Mouse (Mus musculus) forebrain, embryonic 14.5 days (tissue): ENCODE results near the gene Pygo1. TPM values are rescaled to one million over a fixed set of nuclear protein-coding genes. Genes with fewer than 3 reads are reported as not detected.

Experiments used
- ATAC-seq: fragments of 200-750 bp; cut with Nextera tagmentation; 2 replicates; pipeline ENCODE4 v1.8.0; 2017; ENCODE audit warnings: mild to moderate bottlenecking, moderate library complexity
- DNase-seq: peaks from one replicate; pipeline ENCODE4 v3.0.0-alpha.2; 2015; ENCODE audit warnings: low spot score
- H3K27ac ChIP-seq: fragments of 300-500 bp; sonication (generic); 2 replicates; pipeline ENCODE4 v1.5.1; 2014; ENCODE audit warnings: low read depth, mild to moderate bottlenecking, control low read depth, low read length, moderate library complexity
- H3K27me3 ChIP-seq: fragments of 300-500 bp; sonication (generic); replicated peaks from 2 replicates; pipeline ENCODE4 v1.6.1; 2014; ENCODE audit warnings: low read length, control low read depth, mixed read lengths; ENCODE audit not compliant: control insufficient read depth, insufficient read depth
- H3K36me3 ChIP-seq: fragments of 300-500 bp; sonication (generic); 2 replicates; pipeline ENCODE4 v1.6.1; 2014; ENCODE audit warnings: low read length, control low read depth; ENCODE audit not compliant: control insufficient read depth, insufficient read depth
- H3K4me1 ChIP-seq: fragments of 300-500 bp; sonication (generic); 2 replicates; pipeline ENCODE4 v1.6.1; 2014; ENCODE audit warnings: antibody characterized with exemption, low read length, control low read depth; ENCODE audit not compliant: control insufficient read depth, insufficient read depth
- H3K4me2 ChIP-seq: fragments of 300-500 bp; sonication (generic); 2 replicates; pipeline ENCODE4 v1.6.1; 2014; ENCODE audit warnings: mild to moderate bottlenecking, control low read depth, low read length
- H3K4me3 ChIP-seq: fragments of 300-500 bp; sonication (generic); 2 replicates; pipeline ENCODE4 v1.5.1; 2014; ENCODE audit warnings: low read depth, low read length, control low read depth
- H3K9ac ChIP-seq: fragments of 300-500 bp; sonication (generic); 2 replicates; pipeline ENCODE4 v1.6.1; 2014; ENCODE audit warnings: mild to moderate bottlenecking, low read length, control low read depth, moderate library complexity
- H3K9me3 ChIP-seq: fragments of 300-500 bp; sonication (generic); replicated peaks from 2 replicates; pipeline ENCODE4 v1.6.1; 2016; ENCODE audit warnings: low read length, control low read depth, mixed read lengths; ENCODE audit not compliant: control insufficient read depth
- WGBS: fragments of 180-500 bp; shearing (Covaris S2); extraction: QIAGEN DNeasy Blood & Tissue Kit; methylation state at CpG from one replicate; pipeline ENCODE4 v1.1.7; 2014; 5-methylcytosine and 5-hydroxymethylcytosine counted together
- polyA plus RNA-seq: library from polyadenylated mRNA; unstranded; fragments of >200 nt; fragmentation: Nextera tagmentation; extraction: Ambion mirVana; gene quantifications from 2 replicates; pipeline ENCODE4 v1.2.1, GENCODE M21; 2014

Gene Pygo1
- polyA plus RNA-seq, 1 experiment from 2014 or later = 10.8 TPM

- no peak overlapping the region for H3K4me3 ChIP-seq
- H3K9me3 ChIP-seq = no peaks in the 10 kb centered on the region
- no peaks in the 10 kb centered on the region for H3K4me1 ChIP-seq
- no peak for ATAC-seq
- no peak overlapping the region for H3K4me2 ChIP-seq
- WGBS = 77% methylated on average over 7 of the region's 7 CpGs
- H3K36me3 ChIP-seq = no peaks in the 10 kb centered on the region
- no peak overlapping the region for H3K9ac ChIP-seq
- no peak for DNase-seq
- no peak overlapping the region for H3K27ac ChIP-seq
- H3K27me3 ChIP-seq = no peaks in the 10 kb centered on the region
Observed at GRCm38 (mm10) chr9:72915728-72916127, 9.7 kb upstream of the Pygo1 start.

DNA sequence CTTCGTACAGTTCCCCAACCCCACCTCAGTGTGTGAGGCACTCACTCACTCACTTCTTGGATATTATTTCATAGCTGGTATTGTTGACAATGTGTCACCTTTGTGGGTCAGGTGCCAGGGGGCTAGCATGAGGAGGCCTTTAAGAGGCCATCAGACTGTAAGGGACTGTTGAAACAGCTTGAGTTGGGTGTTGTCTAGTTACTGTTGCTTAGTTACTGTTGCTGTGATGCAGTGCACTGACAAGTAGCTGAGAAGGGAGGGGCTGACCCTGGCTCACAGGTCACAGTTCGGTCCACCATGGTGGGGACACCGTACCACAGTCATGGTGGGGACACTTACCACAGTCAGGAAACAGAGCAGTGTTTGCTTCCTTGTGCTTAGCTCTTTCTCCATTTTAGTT lies 2.4 kb upstream of the Pygo1 start:
- Histone ChIP-seq H3K9ac (no peak overlapping the region), H3K27ac (no peak overlapping the region), H3K27me3 (no peaks in the 10 kb centered on the region), H3K36me3 (no peaks in the 10 kb centered on the region), H3K9me3 (no peaks in the 10 kb centered on the region), H3K4me1 (0 out of 2 replicates have a peak, but pooled peaks cover 6% of the 10 kb centered on the region), H3K4me2 (no peak overlapping the region), H3K4me3 (no peak overlapping the region)
- DNase-seq (no peak), ATAC-seq (no peak)
- 92% methylated on average over 3 of the region's 3 CpGs for WGBS

DNA sequence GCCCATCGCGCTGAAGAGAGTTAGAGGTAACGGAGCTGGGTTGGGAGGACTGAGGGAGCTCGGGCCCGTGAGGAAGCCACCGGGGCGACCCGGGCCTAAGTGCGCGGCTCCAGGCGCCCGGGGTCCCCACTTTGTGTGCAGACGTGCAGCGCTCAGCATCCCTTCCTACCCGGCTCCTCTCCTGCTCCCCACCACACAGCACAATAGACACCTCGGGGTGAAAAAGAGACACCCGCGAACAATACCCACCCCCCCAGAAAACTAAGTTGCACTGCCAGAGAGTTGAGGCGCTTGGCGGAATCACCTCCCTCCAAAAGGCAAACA lies 452 bp downstream of the Pygo1 start:
- Histone ChIP-seq H3K9me3 (no peaks in the 10 kb centered on the region), H3K27me3 (no peaks in the 10 kb centered on the region), H3K4me2 (peak overlapping the region; percentile 78), H3K4me1 (0 out of 2 replicates have a peak, but pooled peaks cover 6% of the 10 kb centered on the region), H3K9ac (peak overlapping the region; percentile 95), H3K27ac (peak overlapping the region; percentile 86), H3K4me3 (peak overlapping the region; percentile 62), H3K36me3 (0 out of 2 replicates have a peak, but pooled peaks cover 3% of the 10 kb centered on the region)
- ATAC-seq (peak; percentile 80), DNase-seq (no peak)
- WGBS = 2% methylated on average over 20 of the region's 20 CpGs

DNA sequence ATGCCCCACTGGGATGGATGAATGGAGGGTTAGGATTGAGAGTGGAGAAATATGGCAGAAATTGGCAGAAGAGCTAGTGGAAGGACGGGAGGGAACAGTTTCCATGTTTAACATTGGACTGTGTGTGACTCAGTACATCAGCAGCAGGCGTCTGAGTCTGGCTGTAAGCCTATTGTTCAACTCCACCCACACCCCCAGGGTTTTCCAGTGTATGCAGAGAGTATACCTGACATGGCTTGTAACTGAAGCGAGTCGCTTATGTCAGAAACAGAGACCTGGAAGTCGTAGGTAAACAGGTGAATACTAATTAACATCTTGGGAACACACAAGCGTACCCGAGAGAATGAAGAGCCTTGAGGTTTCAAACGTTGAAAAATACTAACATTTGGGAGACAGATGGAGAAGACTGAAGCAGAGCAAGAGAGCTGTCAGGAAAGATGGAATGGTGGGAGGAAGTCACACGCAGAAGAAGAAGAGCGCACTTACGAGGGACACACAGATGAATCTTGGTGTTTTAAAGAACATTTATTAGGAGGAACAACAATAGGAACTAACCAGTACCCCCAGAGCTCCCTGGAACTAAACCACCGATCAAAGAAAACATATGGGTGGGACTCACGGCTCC lies 5.8 kb downstream of the Pygo1 start:
- H3K4me1 ChIP-seq = 0 out of 2 replicates have a peak, but pooled peaks cover 6% of the 10 kb centered on the region
- H3K4me2 ChIP-seq = no peak overlapping the region
- no peak overlapping the region for H3K27ac ChIP-seq
- no peak overlapping the region for H3K4me3 ChIP-seq
- no peaks in the 10 kb centered on the region for H3K27me3 ChIP-seq
- ATAC-seq (no peak), DNase-seq (peak; percentile 23)
- H3K9me3 ChIP-seq = no peaks in the 10 kb centered on the region
- no peak overlapping the region for H3K9ac ChIP-seq
- WGBS = 78% methylated on average over 13 of the region's 13 CpGs
- H3K36me3 ChIP-seq = 0 out of 2 replicates have a peak, but pooled peaks cover 3% of the 10 kb centered on the region

DNA sequence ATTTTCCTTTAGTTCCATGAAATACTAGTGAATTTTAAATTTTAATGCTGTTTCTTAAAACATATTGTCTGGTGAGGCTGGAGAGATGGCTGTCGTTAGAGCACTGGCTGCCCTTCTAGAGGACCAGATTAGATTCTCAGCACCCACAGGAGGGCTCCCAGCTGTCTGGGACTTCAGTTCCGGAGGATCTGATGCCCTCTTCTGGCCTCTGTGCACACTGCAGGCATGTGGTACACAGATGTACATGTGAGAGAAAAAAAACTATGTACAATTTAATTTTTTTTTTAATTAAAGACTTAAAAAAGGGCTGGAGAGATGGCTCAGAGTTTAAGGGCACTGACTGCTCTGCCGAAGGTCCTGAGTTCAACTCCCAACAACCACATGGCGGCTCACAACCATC lies 9.9 kb downstream of the Pygo1 start:
- Histone ChIP-seq H3K27me3 (no peaks in the 10 kb centered on the region), H3K27ac (no peak overlapping the region), H3K36me3 (no peaks in the 10 kb centered on the region), H3K4me1 (no peaks in the 10 kb centered on the region), H3K4me3 (no peak overlapping the region), H3K4me2 (no peak overlapping the region), H3K9me3 (no peaks in the 10 kb centered on the region), H3K9ac (no peak overlapping the region)
- 88% methylated on average over 4 of the region's 4 CpGs for WGBS
- no peak for ATAC-seq
- DNase-seq = no peak

GRCm38 (mm10) chr9:72936301-72936700 lies 10.9 kb downstream of the Pygo1 start:
- H3K4me3 ChIP-seq = no peak overlapping the region
- WGBS = 74% methylated on average over 2 of the region's 2 CpGs
- no peaks in the 10 kb centered on the region for H3K4me1 ChIP-seq
- DNase-seq = no peak
- H3K27ac ChIP-seq = no peak overlapping the region
- no peaks in the 10 kb centered on the region for H3K36me3 ChIP-seq
- no peak overlapping the region for H3K9ac ChIP-seq
- H3K27me3 ChIP-seq = no peaks in the 10 kb centered on the region
- no peak for ATAC-seq
- no peaks in the 10 kb centered on the region for H3K9me3 ChIP-seq
- H3K4me2 ChIP-seq = no peak overlapping the region

- H3K27me3 ChIP-seq = no peaks in the 10 kb centered on the region
- no peak for DNase-seq
- no peak overlapping the region for H3K27ac ChIP-seq
- no peak overlapping the region for H3K9ac ChIP-seq
- no peaks in the 10 kb centered on the region for H3K4me1 ChIP-seq
- H3K4me3 ChIP-seq = no peak overlapping the region
- peaks cover 24% of the 10 kb centered on the region for H3K36me3 ChIP-seq
- 60% methylated on average over 3 of the region's 3 CpGs for WGBS
- H3K4me2 ChIP-seq = no peak overlapping the region
- H3K9me3 ChIP-seq = peaks cover 5% of the 10 kb centered on the region; the same call in 1 of the 2 replicates
- no peak for ATAC-seq
Observed at GRCm38 (mm10) chr9:72943424-72943823, 18.0 kb downstream of the Pygo1 start.

GRCm38 (mm10) chr9:72944286-72944685 lies 18.8 kb downstream of the Pygo1 start:
- no peaks in the 10 kb centered on the region for H3K27me3 ChIP-seq
- ATAC-seq (no peak), DNase-seq (no peak)
- no peak overlapping the region for H3K4me3 ChIP-seq
- 92% methylated on average over 13 of the region's 13 CpGs for WGBS
- H3K4me1 ChIP-seq = no peaks in the 10 kb centered on the region
- H3K27ac ChIP-seq = no peak overlapping the region
- no peak overlapping the region for H3K9ac ChIP-seq
- H3K9me3 ChIP-seq = peaks cover 5% of the 10 kb centered on the region; the same call in 1 of the 2 replicates
- H3K4me2 ChIP-seq = no peak overlapping the region
- peaks cover 24% of the 10 kb centered on the region for H3K36me3 ChIP-seq

DNA sequence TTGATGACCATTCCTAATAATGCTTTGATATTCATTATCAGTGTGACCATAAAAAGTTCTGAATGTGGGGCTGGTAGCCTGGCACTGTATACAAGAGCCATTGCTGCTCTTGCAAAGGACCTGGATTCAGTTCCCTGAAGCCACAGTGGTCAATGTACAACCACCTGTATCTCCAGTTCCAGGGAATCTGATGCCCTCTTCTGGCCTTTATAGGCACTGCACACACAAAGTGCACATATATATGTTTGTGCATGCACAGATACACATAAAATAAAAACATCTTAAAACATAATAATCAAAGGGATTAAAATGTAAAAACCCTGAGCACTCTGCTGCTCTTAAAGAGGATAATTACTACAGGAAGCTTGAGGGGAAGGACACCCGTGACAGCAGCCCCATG lies 21.6 kb downstream of the Pygo1 start:
- Histone ChIP-seq H3K27ac (no peak overlapping the region), H3K4me3 (no peak overlapping the region), H3K9me3 (peaks cover 5% of the 10 kb centered on the region; the same call in 1 of the 2 replicates), H3K27me3 (no peaks in the 10 kb centered on the region), H3K36me3 (peaks cover 24% of the 10 kb centered on the region), H3K4me1 (no peaks in the 10 kb centered on the region), H3K9ac (no peak overlapping the region), H3K4me2 (no peak overlapping the region)
- WGBS = 100% methylated on average over 1 of the region's 1 CpGs
- ATAC-seq (no peak), DNase-seq (no peak)
